Mouse (Mus musculus) urinary bladder, adult 2 months (tissue): ENCODE data around the gene Tef. TPM values are rescaled to one million over a fixed set of nuclear protein-coding genes. Genes with fewer than 3 reads are reported as not detected.
A peak's percentile ranks its signal among the peaks of the same experiment; 100 is the strongest.

Experiments used
- DNase-seq: peaks from one replicate; pipeline ENCODE4 v3.0.0; 2022; ENCODE audit warnings: low spot score
- polyA plus RNA-seq: library from polyadenylated mRNA; depleted of rRNA; stranded (reverse); fragments of >200 nt; gene quantifications from 2 replicates; pipeline ENCODE4 v1.2.3, GENCODE M21; 2012

Tef gene
- polyA plus RNA-seq, 1 experiment = 193 TPM

DNA sequence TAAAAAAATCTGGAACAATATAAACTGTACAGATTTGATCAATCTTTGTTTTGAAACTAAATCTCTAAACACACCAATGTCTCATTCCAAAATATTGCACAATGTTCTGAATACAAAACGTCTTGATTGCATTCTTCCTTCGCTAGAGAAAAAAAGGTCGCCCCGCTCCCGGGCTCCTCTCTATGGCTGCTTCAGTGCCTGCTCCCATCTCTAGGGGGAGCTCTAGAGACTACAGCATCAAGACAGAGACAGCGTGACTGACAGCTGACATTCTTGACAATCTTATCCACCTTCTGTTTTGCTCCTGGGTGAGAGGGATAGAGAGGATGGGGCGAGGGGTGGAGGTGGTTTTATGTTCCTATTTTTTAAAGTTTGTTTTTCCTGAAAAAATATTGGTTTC is 46.1 kb downstream of the Tef start:
- DNase-seq = no peak

DNA sequence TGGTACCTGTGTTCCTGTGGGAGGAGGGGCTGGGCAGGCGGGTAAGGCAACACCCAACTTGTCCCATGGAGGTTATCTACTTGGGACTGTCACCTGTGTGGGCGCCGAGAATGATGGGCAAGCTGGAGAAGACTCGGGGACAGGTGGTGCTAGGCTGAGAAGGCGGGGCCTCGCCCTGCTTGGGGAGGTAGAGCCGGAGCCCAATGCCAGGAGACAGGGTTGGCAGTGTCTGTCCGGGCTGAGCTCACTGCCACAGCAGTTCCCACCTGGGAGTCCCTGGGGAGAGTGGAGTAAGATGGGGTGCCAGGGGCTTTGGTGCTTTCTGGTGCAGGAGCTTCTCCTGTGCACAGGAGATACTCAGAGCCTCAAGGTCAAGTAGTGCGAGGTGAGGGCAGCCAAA is 46.9 kb downstream of the Tef start:
- DNase-seq = no peak

DNA sequence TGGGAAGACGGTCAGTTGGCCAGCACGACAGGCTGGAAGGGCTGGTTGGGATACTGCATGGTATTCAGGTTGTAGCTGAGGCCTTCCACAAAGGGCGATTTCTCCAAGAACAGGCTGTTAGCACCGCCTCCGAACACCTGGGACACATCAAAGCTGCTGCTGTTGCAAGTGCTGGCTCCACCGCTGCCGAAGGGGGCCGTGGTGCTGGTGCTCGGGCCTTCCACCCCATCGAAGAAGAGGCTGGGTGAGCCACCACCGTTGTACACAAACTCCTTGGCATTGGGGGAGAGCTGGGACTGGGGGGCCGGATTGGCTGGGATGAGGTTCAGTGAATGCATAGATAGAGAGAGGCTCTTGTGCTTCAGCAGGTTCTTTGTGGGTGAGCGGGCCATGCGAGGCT is 48.5 kb downstream of the Tef start:
- no peak for DNase-seq

DNA sequence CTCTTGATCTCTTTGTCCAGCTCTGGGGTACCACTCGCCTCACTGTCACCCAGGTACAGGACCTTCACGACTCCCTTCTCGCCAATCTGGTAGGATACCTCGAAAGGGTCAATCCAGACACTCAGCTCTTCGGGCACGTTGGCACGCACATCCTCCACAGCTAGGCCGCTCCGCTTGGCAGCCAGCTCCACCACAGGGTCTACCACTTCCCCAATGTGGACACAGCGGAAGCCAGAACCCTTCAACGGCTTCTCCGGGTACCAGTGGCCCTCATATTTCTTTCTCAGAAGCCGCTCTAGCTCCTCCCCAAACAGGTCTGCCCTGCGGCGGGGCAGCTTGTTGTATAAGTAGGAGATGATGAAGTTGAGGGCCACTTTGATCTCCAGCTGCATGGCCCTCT is 49.2 kb downstream of the Tef start:
- no peak for DNase-seq

DNA sequence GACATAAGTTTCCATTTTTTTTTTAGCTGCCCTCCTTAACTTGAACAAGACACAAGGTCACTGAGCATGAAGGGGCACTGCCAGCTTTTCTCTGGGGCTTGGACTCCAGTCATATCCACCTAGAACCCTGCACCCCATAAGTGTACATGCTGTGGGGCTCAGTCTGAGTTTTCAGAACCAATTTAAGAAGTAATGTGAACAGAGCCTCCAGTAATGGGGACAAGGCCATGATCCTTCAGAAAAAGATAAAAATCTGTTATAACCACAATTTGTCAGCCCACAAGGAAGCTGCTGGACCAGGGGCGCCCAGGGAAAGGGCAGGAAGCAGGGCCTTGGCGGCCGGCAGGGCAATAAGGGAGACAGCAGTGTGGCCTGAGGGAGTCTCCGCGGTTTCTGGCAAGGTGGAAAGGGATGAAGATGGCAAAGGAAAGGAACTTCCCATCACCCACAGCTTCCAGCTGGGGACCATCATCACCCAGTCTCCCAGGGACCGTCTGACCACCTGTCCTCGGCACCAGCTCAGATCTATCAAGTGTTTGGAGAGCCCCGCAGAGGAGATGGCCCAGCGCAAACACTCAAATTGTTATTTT is 50.3 kb downstream of the Tef start:
- no peak for DNase-seq

DNA sequence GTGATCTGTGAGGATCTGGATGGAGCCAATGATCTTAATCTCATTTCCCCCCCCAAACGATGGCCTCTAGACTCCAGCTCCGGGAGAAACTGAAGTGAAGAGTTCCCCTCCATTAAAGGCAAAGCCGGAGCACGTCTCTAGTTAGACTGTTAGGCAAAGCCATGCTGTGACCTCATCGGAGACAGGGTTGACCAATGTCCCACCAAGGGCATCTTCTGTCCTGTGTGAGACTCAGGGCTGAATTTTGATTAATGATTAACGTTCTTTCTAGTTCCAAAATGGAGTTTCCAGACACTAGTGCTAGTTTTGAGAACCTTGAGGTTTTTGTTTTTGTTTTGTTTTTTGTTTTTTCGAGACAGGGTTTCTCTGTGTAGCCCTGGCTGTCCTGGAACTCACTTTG is 50.9 kb downstream of the Tef start:
- no peak for DNase-seq

DNA sequence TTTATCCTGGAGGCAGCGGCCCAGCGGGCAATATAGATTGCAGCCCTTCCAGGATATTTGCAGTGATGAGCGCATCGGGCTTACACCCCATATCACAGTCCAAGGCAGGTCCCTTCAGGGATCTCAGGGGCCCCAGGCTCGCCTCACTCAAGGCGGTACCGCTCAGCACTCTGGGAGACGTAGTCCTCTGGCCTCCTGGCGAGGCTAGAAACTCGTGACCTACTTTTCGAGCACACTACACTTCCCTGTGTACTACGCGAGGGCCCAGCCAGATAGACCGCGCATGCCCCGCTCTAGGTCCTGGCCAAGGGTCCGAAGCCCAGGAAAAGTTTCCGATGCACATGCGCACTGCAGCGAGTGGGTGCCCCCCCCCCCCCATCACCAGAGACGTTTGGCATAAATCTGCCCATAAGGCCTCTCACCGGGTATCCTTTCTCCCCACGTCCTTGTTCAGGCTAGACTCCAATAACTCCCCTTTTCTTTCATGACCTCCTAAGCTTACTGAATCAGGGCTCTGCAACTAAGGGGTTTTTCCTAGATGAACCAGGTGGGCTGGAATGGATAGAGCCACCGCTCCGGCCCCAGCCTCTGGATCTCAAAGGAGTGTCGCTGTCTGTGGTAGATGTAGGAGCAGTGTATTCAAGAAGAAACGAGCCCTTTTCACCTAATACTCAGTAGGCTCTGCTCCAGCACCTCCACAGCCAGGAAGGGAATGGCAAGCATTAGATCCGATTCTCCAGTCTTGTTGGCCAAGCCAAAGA is 54.0 kb downstream of the Tef start:
- DNase-seq = peak; percentile 61

DNA sequence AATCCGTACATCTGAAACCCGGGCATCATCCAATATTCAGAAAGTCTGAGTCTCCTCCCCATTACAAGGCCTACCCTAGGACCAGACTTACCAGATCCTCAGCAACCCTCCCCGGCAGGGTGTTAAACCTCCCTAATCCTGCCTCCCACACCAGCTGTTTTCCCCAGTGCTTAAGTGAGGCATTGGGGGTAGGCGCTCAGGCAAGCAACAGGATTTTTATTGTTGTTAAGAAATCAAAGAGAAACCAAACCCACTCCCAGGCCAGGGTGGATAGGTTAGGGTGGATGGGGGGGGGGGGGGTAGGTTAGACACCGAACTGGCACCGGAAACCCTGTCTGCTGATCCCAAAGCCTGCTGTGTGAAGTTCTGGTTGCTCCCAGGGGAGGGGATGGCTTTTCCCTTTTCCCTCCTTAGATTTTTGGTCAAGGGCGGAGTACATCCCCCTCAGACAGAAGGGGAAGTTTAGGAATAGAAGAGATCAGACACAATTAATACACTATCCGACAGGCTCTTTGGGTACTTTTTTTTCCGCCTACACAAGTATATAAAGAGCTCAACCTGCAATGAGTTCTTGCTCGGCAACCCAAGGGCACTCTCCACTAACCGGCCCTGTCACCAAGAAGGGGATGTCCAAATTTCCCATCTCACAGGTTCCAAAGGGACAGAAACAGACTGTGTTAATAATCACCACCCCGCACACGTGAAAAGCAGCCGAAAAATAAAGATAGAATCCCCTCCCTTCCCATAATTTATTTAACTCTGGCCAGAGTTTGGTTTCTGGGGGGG is 54.9 kb downstream of the Tef start:
- no peak for DNase-seq

DNA sequence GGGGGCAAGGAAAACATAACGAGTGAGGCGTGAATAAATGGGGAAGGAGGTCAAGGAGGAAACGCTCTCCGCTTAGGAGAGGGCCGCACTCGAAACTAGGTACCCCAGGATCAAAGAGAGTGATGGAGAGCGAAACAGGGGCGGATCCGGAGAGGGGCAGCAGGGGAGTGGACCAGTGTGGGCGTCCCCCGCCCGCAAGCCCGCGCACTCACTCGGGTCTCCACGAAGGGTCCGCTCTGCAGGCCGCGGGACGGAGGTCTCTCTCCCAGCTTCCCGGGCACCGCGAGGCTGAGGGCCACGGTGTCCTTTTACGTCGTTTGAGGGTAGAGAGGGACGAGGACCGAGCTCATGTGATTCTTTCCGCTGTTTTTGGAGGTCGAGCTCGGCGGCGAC is 55.5 kb downstream of the Tef start:
- DNase-seq = no peak

DNA sequence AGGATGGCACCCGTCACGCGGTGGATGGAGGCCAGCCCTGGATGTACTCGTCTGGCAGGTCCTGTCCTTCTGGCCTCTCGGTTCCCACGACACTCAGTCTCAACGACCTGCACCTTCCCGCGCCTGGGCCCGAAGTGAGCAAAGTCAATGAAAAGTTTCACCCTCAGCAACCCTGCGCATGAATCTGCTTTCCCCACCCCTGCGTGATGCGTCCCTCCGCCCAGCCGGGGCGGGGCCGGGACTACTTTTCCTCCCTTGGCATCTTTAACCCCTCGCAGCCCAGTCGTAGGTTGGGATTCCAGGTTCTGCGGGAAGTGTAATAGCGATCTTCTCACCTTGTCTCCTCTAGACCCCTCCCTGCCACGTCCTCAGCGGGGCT is 55.9 kb downstream of the Tef start:
- peak; percentile 97 for DNase-seq

DNA sequence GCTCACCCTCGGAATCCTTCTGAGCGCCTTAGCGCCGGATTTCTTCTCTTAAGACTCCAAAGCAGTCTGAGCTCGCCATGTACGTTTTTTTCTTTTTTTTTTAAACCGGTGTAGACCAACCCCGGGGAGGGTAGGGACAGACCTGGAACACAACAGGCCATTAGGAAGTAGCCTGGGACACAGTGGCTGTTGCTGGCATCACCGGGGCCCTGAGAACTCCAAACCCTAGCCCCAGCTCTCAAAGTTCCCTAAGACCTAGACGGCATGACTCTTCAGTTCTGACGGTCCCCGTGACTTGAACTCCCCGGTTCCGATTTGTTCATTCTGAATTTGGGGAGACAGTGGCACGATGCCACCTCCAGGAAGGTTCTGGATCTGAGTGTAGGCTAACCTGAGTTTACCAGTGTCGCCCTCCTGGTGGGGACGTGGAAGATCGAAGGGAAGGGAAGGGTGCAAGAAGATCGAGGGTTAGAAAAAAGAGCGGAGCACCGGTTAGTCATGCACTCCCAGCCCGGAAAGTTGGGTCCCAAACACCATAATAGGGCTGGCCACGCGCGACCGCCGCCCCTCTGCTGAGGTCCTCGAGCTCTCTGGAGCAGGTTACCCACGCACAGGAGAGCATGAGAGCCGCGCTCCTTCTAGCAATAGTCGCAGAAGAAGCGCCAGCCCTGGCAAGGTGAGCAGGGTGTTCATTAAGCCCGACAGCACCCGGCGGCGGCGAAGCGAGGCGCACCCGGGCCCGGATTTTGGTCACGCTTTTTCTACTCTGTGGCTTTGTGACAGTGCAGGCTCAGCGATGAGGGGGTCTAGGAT is 56.5 kb downstream of the Tef start, which contains the start of gene Tob2:
TSS of gene Tob2 (minus strand) at position 280 of the 813 bp plus-strand sequence.
- peak; percentile 67 for DNase-seq

DNA sequence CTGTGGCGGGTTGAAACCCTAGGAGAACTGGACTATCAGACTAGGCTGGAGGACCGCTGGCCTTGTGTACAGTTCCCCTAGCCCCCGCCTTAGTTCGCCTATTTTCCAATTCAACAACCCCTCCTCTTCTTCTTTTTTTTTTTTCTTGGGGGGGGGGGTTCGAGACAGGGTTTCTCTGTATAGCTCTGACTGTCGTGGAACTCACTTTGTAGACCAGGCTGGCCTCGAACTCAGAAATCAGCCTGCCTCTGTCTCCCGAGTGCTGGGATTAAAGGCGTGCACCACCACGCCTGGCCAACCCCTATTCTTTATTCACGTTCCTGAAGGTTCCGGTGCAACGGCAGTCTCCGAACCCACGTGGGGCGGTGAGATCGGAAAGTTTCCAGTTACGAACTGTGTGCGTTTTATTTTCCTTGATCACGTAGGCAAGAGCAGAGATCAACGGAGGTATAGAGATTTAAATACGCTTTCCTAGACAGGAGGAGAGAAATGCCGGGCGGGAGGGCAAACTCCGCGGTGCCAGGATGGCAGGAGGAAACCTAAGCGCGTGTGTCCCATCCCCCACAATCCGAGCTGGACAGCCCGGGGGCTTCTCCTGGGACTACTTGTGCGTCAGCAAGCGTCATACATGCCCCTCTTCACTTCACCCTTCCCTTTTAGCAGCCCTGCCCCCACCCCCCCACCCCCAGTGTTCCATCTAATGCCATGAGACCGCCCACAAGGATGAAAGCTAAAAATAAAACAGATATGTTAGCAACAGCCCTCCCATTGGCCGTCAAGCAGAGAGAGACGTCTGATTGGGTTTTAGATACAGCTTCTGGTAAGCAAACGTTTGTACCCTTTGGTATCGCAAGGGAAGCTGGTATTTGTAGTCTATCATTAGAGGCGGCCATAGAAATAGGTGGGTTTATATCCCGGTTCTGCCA is 57.4 kb downstream of the Tef start:
- DNase-seq = peak; percentile 71

DNA sequence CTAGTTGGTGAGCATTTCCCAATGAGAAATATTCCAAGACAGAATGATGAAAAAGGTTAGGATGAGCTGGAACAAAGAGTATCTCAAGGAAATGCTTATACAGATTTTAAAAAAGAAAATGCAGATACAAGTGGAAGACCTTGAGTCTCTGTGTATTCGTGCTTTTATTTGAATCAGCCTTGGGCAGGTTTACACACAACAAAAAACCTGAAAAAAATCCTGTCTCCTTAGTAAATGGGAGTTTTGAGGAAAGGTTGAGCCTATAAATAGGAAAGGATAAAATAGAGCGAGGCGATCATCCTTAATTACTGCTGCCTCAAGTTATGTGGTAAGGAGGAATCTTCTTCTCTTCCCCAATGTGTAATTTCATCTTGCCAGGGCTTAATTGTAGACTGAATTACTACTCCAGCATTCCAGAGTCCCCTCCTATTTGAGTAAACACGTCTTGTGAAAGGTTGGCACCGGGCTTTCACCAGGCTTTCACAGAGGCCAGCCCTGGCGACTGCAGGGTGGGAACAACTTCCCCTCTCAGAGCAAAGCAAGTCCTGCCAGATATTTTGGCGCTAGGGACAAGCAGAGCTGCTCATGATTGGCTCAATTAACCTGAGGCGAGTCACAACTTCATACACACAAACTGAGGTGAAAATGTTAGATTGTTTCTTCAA is 58.4 kb downstream of the Tef start:
- no peak for DNase-seq

DNA sequence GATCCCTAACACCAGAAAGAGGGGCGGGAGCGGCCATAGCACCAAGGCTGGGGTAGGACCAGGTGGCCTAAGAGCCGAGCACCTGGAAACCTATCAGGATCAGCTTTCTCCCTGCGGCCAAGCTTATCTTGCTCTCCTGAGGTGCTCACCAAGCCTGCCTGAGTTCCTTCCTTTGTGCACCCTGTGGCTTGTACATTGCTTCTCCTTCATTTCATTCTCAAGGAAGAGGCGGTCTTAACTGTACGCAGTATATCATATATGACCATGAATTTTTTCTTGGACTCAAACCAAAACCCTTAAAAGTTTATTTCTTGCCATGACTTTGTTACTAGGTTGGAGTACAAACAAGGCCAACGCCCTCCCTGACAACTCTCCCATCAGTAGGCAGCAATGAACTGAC is 62.0 kb downstream of the Tef start:
- no peak for DNase-seq

DNA sequence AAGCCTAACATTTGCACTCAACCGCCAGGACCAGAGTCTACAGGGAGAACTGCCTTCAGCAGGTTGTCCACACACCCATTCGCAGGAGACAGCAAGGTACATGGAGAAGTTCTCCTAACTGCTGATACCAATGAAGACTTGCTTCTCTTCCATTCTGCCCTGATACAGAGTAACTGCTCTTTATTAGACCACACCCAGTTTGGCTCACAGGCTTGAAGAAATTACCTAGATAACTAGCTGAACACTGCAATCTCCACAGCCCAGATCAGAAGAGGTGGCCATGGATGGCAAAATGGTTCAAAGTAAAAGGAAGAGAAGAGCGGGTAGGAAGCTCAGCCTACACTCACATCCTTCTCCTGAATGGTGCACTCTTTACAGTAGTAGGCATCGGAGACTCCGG is 67.8 kb downstream of the Tef start:
- DNase-seq = no peak

DNA sequence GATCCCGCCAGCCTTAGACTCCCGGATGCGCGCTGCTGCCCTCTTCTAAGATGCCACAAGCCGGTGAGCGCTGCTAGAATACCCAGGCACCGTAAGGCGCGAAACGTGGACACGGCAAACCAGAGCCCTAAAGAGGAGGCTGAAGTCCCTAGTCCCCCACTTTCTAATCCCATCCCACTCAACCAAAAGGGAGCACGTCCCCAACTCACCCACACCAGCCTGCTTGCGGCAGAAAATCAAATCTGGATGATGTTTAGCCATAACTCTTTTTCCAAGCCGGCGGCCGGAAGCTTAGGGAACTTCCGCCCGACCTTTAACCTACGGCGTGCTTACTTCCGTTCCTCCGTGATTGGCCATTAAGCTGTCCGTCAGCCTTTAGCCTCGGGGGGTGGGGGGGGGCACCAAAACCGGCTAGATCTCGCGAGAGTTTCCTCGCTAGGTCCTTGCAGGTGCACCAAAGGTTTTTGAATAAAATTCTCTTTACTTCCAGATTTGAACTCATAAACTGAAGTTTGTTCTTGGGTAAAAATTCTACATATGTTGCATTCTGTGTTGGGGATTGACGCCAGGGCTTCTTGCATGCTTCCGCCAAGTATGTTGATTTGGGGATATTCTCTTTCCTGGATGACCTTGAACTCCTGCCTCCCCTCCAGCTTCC is 69.5 kb downstream of the Tef start, which contains the start of gene Phf5a:
TSS of gene Phf5a (minus strand) at position 308 of the 658 bp plus-strand sequence.
- DNase-seq = peak; percentile 68

DNA sequence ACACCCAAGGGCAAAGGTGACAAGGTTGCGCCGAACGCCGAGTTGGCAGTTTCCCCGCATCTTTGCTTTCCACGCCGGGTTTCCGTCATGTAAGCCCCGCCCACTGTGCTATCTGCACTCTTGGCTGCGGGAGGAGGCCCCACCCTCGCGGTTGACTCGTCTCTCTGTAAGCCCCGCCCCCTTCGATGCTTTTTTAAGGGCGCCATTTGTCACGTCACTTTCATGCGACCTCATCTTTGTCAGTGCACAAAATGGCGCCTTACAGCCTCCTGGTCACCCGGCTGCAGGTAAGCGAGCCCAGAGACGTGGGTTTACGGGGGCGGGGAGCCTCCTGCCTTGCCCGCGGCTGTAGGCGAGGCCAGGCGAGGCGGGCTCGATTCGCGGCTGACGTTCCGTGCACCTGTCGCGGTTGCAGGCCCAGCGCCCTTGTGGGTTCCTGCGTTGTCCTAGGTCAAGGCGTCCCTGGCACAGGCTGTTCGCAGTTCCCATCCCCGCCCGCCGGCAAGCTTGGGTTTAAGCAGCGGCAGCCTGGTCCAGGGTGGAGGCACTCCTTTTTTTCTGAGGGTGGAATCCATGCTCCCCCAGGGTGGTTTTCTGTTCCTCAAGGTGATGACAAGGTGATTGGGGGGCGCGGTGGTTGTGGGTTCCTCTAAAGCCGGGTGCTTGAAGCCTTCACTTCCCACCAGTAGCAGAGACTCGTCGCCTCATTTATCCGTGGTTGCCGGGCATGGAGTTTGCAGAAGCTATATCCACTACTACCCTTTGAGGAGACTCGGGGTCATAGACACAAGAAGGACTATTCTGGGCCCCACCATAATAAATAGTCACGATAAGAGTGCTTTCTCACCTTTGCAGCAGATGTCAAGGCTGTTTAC is 70.3 kb downstream of the Tef start, which contains the start of gene Aco2:
TSS of gene Aco2 (plus strand) at position 48 of the 875 bp plus-strand sequence.
- DNase-seq = peak; percentile 91
